8 mouse cellular contexts compared by ENCODE assay signal in the genomic region with DNA sequence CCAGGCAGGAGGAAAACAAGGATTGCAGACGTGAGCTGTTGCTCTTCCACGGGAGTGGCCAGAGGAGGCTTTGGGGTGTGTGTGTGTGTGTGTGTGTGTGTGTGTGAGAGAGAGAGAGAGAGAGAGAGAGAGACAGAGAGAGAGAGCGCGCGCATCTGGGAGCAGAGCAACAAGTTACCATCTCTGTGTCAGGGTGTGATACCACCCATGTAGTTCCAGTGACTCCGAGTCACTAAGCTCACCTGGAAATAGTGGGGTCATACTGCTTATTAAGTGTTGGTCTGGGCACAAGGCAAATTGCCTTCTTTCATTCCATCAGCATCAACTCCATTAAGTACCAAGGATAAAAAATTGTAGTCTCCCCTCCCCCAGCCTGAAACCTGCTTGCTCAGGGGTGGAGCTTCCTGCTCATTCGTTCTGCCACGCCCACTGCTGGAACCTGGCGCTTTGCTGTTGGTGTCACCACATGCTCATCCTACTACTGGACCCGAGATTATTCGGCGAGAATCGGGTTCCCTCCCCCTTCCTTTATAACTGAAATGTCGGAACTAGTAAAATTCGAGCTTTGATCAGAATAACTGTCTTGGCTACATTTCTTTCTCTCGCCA.
DNase-seq lines count a peak whose midpoint lies in the region; ATAC-seq and TF ChIP-seq lines count a peak whose summit lies in the region.
"Not testable (repeated sequence)": the region's sequence is repeated elsewhere in the genome, so short reads cannot be mapped to it uniquely, and the experiment has no call there.

No protein-coding gene starts in this region.

- not testable (repeated sequence) for H3K36me3 ChIP-seq in G1E (replicated peaks); embryonic facial prominence, embryonic 12.5 days; heart, embryonic 10.5 days; hindbrain, postnatal 0 days (ENCODE audit: insufficient read depth, low read length); limb, embryonic 12.5 days; lung, embryonic 15.5 days; neural tube, embryonic 12.5 days

- not testable (repeated sequence) for TF ChIP-seq CTCF in G1E (IDR thresholded peaks at IDR 0.05; ENCODE audit: low read depth, low read length); hindbrain, postnatal 0 days (IDR thresholded peaks at IDR 0.05; ENCODE audit: low read depth)

- ATAC-seq in G1E (ENCODE audit: extremely low read depth, insufficient number of reproducible peaks, low FRiP score, poor library complexity, severe bottlenecking); embryonic facial prominence, embryonic 12.5 days (ENCODE audit: insufficient number of reproducible peaks, insufficient read depth, low FRiP score, low TSS enrichment); limb, embryonic 12.5 days (ENCODE audit: insufficient number of reproducible peaks, insufficient read depth, low FRiP score, low TSS enrichment, low read depth); lung, embryonic 15.5 days (ENCODE audit: borderline replicate concordance, extremely low read depth, low FRiP score, low TSS enrichment); neural tube, embryonic 12.5 days (ENCODE audit: low FRiP score, low read depth): not testable (repeated sequence)
- peak; percentile 75 for ATAC-seq in hindbrain, postnatal 0 days

- 14% methylated on average over 16 of the region's 16 CpGs for WGBS in embryonic facial prominence, embryonic 12.5 days
- 19% methylated on average over 16 of the region's 16 CpGs for WGBS in heart, embryonic 10.5 days
- WGBS in hindbrain, postnatal 0 days = 17% methylated on average over 16 of the region's 16 CpGs
- WGBS in limb, embryonic 12.5 days = 21% methylated on average over 16 of the region's 16 CpGs
- WGBS in lung, embryonic 15.5 days = 13% methylated on average over 16 of the region's 16 CpGs
- WGBS in neural tube, embryonic 12.5 days = 22% methylated on average over 16 of the region's 16 CpGs

- H3K27ac ChIP-seq in embryonic facial prominence, embryonic 12.5 days; heart, embryonic 10.5 days; hindbrain, postnatal 0 days; limb, embryonic 12.5 days; lung, embryonic 15.5 days; neural tube, embryonic 12.5 days: not testable (repeated sequence)

- H3K27me3 ChIP-seq in G1E (ENCODE audit: insufficient read depth, low read length); embryonic facial prominence, embryonic 12.5 days; heart, embryonic 10.5 days (ENCODE audit: insufficient read depth, poor library complexity, severe bottlenecking); hindbrain, postnatal 0 days (ENCODE audit: insufficient read depth, low read length); limb, embryonic 12.5 days; lung, embryonic 15.5 days; neural tube, embryonic 12.5 days (replicated peaks): not testable (repeated sequence)

- peak overlapping the region; percentile 36 for H3K4me2 ChIP-seq in embryonic facial prominence, embryonic 12.5 days (replicated peaks)
- peak overlapping the region; percentile 54 for H3K4me2 ChIP-seq in hindbrain, postnatal 0 days (ENCODE audit: low read depth, low read length)
- peak overlapping the region; percentile 37 for H3K4me2 ChIP-seq in limb, embryonic 12.5 days
- peak overlapping the region; percentile 40 for H3K4me2 ChIP-seq in lung, embryonic 15.5 days
- H3K4me2 ChIP-seq in neural tube, embryonic 12.5 days (replicated peaks) = peak overlapping the region; percentile 52

- H3K9me3 ChIP-seq in G1E (replicated peaks); embryonic facial prominence, embryonic 12.5 days; heart, embryonic 10.5 days; hindbrain, postnatal 0 days (ENCODE audit: low read length); limb, embryonic 12.5 days; lung, embryonic 15.5 days; neural tube, embryonic 12.5 days: not testable (repeated sequence)

- H3K9ac ChIP-seq in embryonic facial prominence, embryonic 12.5 days; hindbrain, postnatal 0 days (replicated peaks; ENCODE audit: low read length); limb, embryonic 12.5 days (replicated peaks); lung, embryonic 15.5 days; neural tube, embryonic 12.5 days: not testable (repeated sequence)

- not testable (repeated sequence) for DNase-seq in G1E (ENCODE audit: low spot score); heart, embryonic 10.5 days (ENCODE audit: low spot score)
- peak; percentile 65 for DNase-seq in hindbrain, postnatal 0 days (ENCODE audit: low spot score)
- peak; percentile 70 for DNase-seq in thymus, postnatal 0 days (ENCODE audit: low spot score)

- H3K4me1 ChIP-seq in G1E (ENCODE audit: insufficient read depth, low read depth, low read length) = peaks cover 78% of the 10 kb centered on the region
- peaks cover 38% of the 10 kb centered on the region for H3K4me1 ChIP-seq in embryonic facial prominence, embryonic 12.5 days
- H3K4me1 ChIP-seq in heart, embryonic 10.5 days = peaks cover 17% of the 10 kb centered on the region
- H3K4me1 ChIP-seq in hindbrain, postnatal 0 days (ENCODE audit: insufficient read depth, low read length) = not testable (repeated sequence)
- peaks cover 59% of the 10 kb centered on the region for H3K4me1 ChIP-seq in limb, embryonic 12.5 days (replicated peaks)
- H3K4me1 ChIP-seq in lung, embryonic 15.5 days = peaks cover 46% of the 10 kb centered on the region
- H3K4me1 ChIP-seq in neural tube, embryonic 12.5 days = 0 out of 2 replicates have a peak, but pooled peaks cover 11% of the 10 kb centered on the region

- H3K4me3 ChIP-seq in G1E (ENCODE audit: low read depth, low read length) = peak overlapping the region; percentile 16; the same call in 1 of the 2 replicates
- H3K4me3 ChIP-seq in embryonic facial prominence, embryonic 12.5 days; limb, embryonic 12.5 days (replicated peaks); lung, embryonic 15.5 days; neural tube, embryonic 12.5 days: not testable (repeated sequence)
- peak overlapping the region; percentile 46 for H3K4me3 ChIP-seq in heart, embryonic 10.5 days
- peak overlapping the region; percentile 14 for H3K4me3 ChIP-seq in hindbrain, postnatal 0 days (ENCODE audit: low read length)
